Mouse (Mus musculus): ENCODE measurements around the gene Rabgef1. TPM values are rescaled to one million over a fixed set of nuclear protein-coding genes. Genes with fewer than 3 reads are reported as not detected.
"Not testable (repeated sequence)": the region's sequence is repeated elsewhere in the genome, so short reads cannot be mapped to it uniquely, and the experiment has no call there.

The Rabgef1 gene
- polyA plus RNA-seq, 1 experiment, result 70.6 TPM

- DNase-seq (ENCODE audit: low spot score), result no peak
These were observed 45.2 kb downstream of the Rabgef1 start, which contains the start of gene Tmem248 for GRCm38 (mm10) chr5:130216781-130217180. Gene Tmem248 (plus strand): TSS chr5:130217081.

- DNase-seq (ENCODE audit: low spot score), result no peak
These were observed 45.8 kb downstream of the Rabgef1 start for GRCm38 (mm10) chr5:130217406-130217805.

GRCm38 (mm10) chr5:130218336-130218735, 46.7 kb downstream of the Rabgef1 start:
- no peak for DNase-seq (ENCODE audit: low spot score)

- DNase-seq (ENCODE audit: low spot score), result no peak
These were observed 49.7 kb downstream of the Rabgef1 start for GRCm38 (mm10) chr5:130221316-130221715.

- peak; percentile 28 for DNase-seq (ENCODE audit: low spot score)
These were observed 50.2 kb downstream of the Rabgef1 start for GRCm38 (mm10) chr5:130221760-130222145.

- peak; percentile 99 for DNase-seq (ENCODE audit: low spot score)
These were observed 50.8 kb downstream of the Rabgef1 start for GRCm38 (mm10) chr5:130222146-130223004.

- DNase-seq (ENCODE audit: low spot score), result no peak
These were observed 55.2 kb downstream of the Rabgef1 start for GRCm38 (mm10) chr5:130226790-130227189.

- DNase-seq (ENCODE audit: low spot score), result no peak
These were observed 56.5 kb downstream of the Rabgef1 start for GRCm38 (mm10) chr5:130228120-130228519.

GRCm38 (mm10) chr5:130236302-130236701, 64.7 kb downstream of the Rabgef1 start:
- DNase-seq (ENCODE audit: low spot score), result no peak

- no peak for DNase-seq (ENCODE audit: low spot score)
These were observed 67.6 kb downstream of the Rabgef1 start for GRCm38 (mm10) chr5:130239236-130239635.

GRCm38 (mm10) chr5:130239856-130240255, 68.3 kb downstream of the Rabgef1 start:
- DNase-seq (ENCODE audit: low spot score), result no peak

GRCm38 (mm10) chr5:130241426-130241825, 69.8 kb downstream of the Rabgef1 start:
- DNase-seq (ENCODE audit: low spot score), result no peak

GRCm38 (mm10) chr5:130247823-130248222, 76.2 kb downstream of the Rabgef1 start:
- DNase-seq (ENCODE audit: low spot score), result no peak

- DNase-seq (ENCODE audit: low spot score), result no peak
These were observed 82.8 kb downstream of the Rabgef1 start for GRCm38 (mm10) chr5:130254164-130255016.

- DNase-seq (ENCODE audit: low spot score), result peak; percentile 88
These were observed 83.6 kb downstream of the Rabgef1 start, which contains the start of the genes Sbds and Tyw1 for GRCm38 (mm10) chr5:130255017-130255720. Gene Sbds (minus strand): TSS chr5:130255530. Gene Tyw1 (plus strand): TSS chr5:130255619.

GRCm38 (mm10) chr5:130255799-130256525, 84.4 kb downstream of the Rabgef1 start:
- DNase-seq (ENCODE audit: low spot score), result not testable (repeated sequence)

GRCm38 (mm10) chr5:130256678-130257271, 85.2 kb downstream of the Rabgef1 start:
- peak; percentile 71 for DNase-seq (ENCODE audit: low spot score)

GRCm38 (mm10) chr5:130257303-130257702, 85.7 kb downstream of the Rabgef1 start:
- DNase-seq (ENCODE audit: low spot score), result no peak

GRCm38 (mm10) chr5:130263454-130263853, 91.9 kb downstream of the Rabgef1 start:
- DNase-seq (ENCODE audit: low spot score), result no peak
